Mouse (Mus musculus) forebrain, embryonic 12.5 days (tissue): ENCODE measurements around the gene Nlrp4c. TPM values are rescaled to one million over a fixed set of nuclear protein-coding genes. Genes with fewer than 3 reads are reported as not detected.

Experiments used
- ATAC-seq: fragments of 200-750 bp; cut with Nextera tagmentation; 2 replicates; pipeline ENCODE4 v1.8.0; 2017; ENCODE audit warnings: moderate TSS enrichment; ENCODE audit not compliant: low FRiP score
- H3K27ac ChIP-seq: fragments of 300-500 bp; sonication (generic); 2 replicates; pipeline ENCODE4 v1.5.1; 2016; ENCODE audit warnings: mild to moderate bottlenecking
- H3K27me3 ChIP-seq: fragments of 300-500 bp; sonication (generic); 2 replicates; pipeline ENCODE4 v1.6.1; 2016; ENCODE audit warnings: mild to moderate bottlenecking
- H3K36me3 ChIP-seq: fragments of 300-500 bp; sonication (generic); replicated peaks from 2 replicates; pipeline ENCODE4 v1.6.1; 2016; ENCODE audit warnings: mild to moderate bottlenecking
- H3K4me1 ChIP-seq: fragments of 300-500 bp; sonication (generic); 2 replicates; pipeline ENCODE4 v1.6.1; 2016
- H3K4me2 ChIP-seq: fragments of 300-500 bp; sonication (generic); 2 replicates; pipeline ENCODE4 v1.6.1; 2016; ENCODE audit warnings: mild to moderate bottlenecking, moderate library complexity
- H3K4me3 ChIP-seq: fragments of 300-500 bp; sonication (generic); replicated peaks from 2 replicates; pipeline ENCODE4 v1.5.1; 2016; ENCODE audit warnings: mild to moderate bottlenecking
- H3K9ac ChIP-seq: fragments of 300-500 bp; sonication (generic); 2 replicates; pipeline ENCODE4 v1.6.1; 2016; ENCODE audit warnings: mild to moderate bottlenecking
- H3K9me3 ChIP-seq: fragments of 300-500 bp; sonication (generic); 2 replicates; pipeline ENCODE4 v1.6.1; 2016
- WGBS: fragments of 180-500 bp; shearing (Covaris S2); methylation state at CpG from one replicate; pipeline ENCODE4 v1.1.7; 2016; 5-methylcytosine and 5-hydroxymethylcytosine counted together
- polyA plus RNA-seq: library from polyadenylated mRNA; unstranded; fragments of >200 nt; fragmentation: Nextera tagmentation; extraction: Ambion mirVana; gene quantifications from 2 replicates; pipeline ENCODE4 v1.2.1, GENCODE M21; 2016

Gene Nlrp4c
- polyA plus RNA-seq, 1 experiment from 2014 or later: not detected

DNA sequence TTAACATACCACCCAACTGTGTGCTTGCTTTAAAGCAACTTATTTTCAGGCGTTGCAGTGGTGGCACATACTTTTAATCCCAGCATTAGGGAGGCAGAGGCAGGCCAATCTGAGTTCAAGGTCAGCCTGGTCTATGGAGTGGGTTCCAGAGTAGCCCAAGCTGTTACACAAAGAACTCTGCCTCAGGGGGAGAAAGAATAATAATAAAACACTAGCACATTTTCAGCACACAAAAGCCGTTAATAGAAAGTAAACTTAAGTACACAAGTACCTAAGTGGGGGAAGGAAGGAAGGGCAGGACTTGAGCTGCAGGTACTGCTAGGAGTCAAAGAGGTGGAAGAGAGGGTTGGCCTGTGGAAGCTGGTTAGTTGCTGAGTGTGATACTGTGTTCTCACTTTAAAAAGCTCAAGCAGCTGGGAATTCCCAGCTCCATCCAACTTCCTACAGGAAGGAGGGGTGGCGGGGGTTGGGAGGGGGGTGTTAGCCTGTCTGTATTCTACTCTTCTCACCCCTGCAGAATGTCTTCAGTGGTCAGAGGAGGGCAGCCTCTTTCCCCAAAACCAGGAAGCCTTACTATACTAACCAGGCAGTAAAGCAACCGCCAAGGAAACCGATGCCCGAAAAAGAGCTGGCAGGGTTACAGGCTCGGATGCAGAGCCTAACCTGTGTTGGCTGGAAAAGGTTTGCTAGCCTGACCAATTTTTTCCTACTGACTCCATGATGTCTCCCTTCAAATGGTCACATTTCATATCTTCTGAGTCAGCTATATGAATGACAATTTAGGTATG lies 101.4 kb downstream of the Nlrp4c start:
- Histone ChIP-seq H3K27ac (no peak overlapping the region), H3K9ac (no peak overlapping the region), H3K4me1 (peaks cover 15% of the 10 kb centered on the region; the same call in 1 of the 2 replicates), H3K9me3 (no peaks in the 10 kb centered on the region), H3K4me3 (no peak overlapping the region), H3K36me3 (peaks cover 7% of the 10 kb centered on the region), H3K27me3 (no peaks in the 10 kb centered on the region), H3K4me2 (no peak overlapping the region)
- ATAC-seq: no peak
- 89% methylated on average over 7 of the region's 7 CpGs for WGBS

DNA sequence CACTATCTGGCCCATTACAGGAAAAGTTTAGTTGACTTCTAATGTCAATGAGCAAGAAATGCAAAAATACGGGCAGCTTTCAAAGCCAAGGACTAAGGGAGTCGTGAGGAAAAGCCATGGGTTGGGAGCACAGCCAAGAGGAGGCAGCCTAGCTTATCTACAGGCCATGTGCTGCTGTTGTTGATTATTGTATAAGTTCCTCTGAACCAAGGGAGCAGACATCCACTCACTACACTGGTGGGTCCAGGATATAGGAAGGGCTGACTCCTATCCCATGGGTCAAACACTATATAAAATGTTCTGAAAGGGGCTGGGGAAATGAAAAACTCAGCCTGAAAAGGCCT lies 102.0 kb downstream of the Nlrp4c start:
- H3K4me3 ChIP-seq: no peak overlapping the region
- peaks cover 15% of the 10 kb centered on the region; the same call in 1 of the 2 replicates for H3K4me1 ChIP-seq
- no peak for ATAC-seq
- H3K27ac ChIP-seq: no peak overlapping the region
- H3K4me2 ChIP-seq: no peak overlapping the region
- peaks cover 3% of the 10 kb centered on the region for H3K36me3 ChIP-seq
- no peaks in the 10 kb centered on the region for H3K9me3 ChIP-seq
- H3K27me3 ChIP-seq: no peaks in the 10 kb centered on the region
- 81% methylated on average over 2 of the region's 2 CpGs for WGBS
- no peak overlapping the region for H3K9ac ChIP-seq

DNA sequence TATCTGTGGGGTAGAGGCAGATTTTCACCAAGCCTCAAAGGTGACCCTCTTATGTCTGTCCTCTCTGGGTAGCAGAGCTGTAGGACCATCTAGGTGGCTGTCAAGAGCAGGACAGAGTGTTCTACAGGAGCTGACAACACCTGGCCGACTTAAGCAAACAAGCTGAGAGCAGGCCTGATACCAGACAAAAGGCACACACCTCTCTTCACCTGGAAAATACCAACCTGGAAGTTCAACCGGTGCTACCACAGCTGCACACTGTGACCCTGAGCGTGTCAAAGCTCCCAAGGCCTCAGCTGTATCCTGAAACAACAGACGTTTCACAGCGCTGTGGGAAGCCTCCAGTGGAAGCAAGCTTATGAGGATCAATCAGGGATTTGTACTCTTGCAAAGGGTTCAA lies 102.7 kb downstream of the Nlrp4c start:
- peaks cover 15% of the 10 kb centered on the region; the same call in 1 of the 2 replicates for H3K4me1 ChIP-seq
- no peaks in the 10 kb centered on the region for H3K27me3 ChIP-seq
- H3K27ac ChIP-seq: no peak overlapping the region
- ATAC-seq: no peak
- H3K9me3 ChIP-seq: no peaks in the 10 kb centered on the region
- H3K36me3 ChIP-seq: no peaks in the 10 kb centered on the region
- H3K4me2 ChIP-seq: no peak overlapping the region
- WGBS: 86% methylated on average over 5 of the region's 5 CpGs
- H3K4me3 ChIP-seq: no peak overlapping the region
- no peak overlapping the region for H3K9ac ChIP-seq

DNA sequence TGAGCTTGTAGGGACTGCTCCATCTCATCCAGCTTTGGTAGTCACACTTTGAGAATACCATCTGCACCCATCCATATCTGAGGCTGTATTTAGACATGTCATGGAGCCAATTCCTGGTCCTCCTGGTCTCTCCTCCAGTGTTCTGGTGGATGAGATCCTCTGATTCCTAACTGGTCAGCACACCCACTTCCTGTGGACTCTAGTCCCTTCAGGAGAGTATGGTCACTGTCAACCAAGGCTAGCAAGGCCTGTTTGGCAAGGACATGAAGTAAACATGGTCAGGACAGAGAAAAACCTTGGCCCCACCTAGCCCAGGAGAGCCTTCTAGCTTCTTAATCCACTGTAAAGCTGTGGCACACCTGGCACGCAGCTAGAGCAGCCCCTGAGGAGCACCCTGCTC lies 106.3 kb downstream of the Nlrp4c start:
- no peaks in the 10 kb centered on the region for H3K27me3 ChIP-seq
- no peak overlapping the region for H3K9ac ChIP-seq
- H3K9me3 ChIP-seq: no peaks in the 10 kb centered on the region
- H3K4me3 ChIP-seq: no peak overlapping the region
- ATAC-seq: no peak
- 75% methylated on average over 1 of the region's 1 CpGs for WGBS
- H3K4me1 ChIP-seq: peaks cover 27% of the 10 kb centered on the region
- H3K36me3 ChIP-seq: no peaks in the 10 kb centered on the region
- H3K4me2 ChIP-seq: no peak overlapping the region
- H3K27ac ChIP-seq: no peak overlapping the region

DNA sequence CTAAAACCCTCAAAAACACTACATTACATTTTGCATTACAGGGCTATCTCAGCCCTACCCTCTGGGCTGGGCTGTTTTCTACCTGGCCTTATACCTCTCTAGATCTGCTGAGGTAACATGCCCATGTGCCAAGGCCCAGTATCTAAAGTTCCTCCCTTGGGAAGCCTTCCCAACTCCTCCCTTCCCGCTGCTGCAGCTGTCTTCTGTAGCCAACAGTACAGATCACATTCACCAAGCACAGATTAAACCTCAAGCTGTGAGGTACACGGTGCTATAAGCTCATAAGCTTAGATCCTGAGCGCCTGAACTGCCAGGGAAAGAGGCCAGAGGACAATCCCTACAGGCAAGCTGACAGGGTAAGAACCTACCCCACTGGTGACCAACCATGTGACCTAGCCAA lies 107.1 kb downstream of the Nlrp4c start:
- Histone ChIP-seq H3K4me3 (no peak overlapping the region), H3K9me3 (no peaks in the 10 kb centered on the region), H3K36me3 (no peaks in the 10 kb centered on the region), H3K4me1 (peaks cover 32% of the 10 kb centered on the region), H3K4me2 (no peak overlapping the region), H3K27ac (no peak overlapping the region), H3K9ac (no peak overlapping the region), H3K27me3 (no peaks in the 10 kb centered on the region)
- ATAC-seq: no peak
- 87% methylated on average over 3 of the region's 3 CpGs for WGBS

DNA sequence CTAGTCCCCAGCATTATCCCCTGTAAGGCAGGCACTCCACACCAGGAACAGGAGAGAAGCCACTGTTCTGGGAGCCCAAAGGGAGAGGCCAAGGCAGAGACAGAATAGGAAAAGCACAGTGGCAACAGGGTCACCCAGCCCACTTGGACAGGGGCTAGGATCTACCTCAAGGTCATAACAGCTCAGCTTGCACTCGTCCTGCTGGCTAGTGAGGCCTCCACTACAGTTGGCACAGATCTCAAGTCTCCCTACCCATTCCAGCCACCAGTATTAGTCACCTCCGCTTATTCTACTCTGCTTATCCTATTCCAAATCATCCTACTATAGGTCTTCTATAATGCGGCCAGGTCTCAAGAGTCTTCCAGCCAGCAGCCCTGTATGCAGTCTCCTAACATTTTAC lies 108.2 kb downstream of the Nlrp4c start:
- no peak overlapping the region for H3K9ac ChIP-seq
- H3K4me3 ChIP-seq: no peak overlapping the region
- H3K9me3 ChIP-seq: no peaks in the 10 kb centered on the region
- WGBS: 95% methylated on average over 3 of the region's 3 CpGs
- no peaks in the 10 kb centered on the region for H3K36me3 ChIP-seq
- no peak overlapping the region for H3K27ac ChIP-seq
- no peak for ATAC-seq
- H3K4me1 ChIP-seq: peaks cover 32% of the 10 kb centered on the region
- no peaks in the 10 kb centered on the region for H3K27me3 ChIP-seq
- H3K4me2 ChIP-seq: no peak overlapping the region

DNA sequence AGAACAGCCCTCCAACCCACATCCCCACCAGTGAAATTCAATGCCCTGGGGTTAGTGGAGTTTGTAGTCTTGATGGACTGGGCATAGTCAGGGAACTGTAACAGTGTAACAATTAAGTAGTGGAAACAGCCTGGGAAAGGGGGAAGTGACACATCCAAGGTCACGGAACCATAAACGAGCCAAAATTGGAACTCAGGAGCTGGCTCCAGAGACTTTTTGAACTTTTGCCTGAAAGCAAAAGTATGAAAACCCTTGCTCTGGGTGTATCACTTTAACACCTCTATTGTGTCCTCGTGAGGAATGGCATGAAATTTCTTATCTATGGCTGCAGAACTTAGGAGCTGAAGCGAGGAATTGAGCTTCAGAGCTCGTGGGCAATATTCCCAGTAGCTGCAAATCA lies 109.2 kb downstream of the Nlrp4c start:
- no peak for ATAC-seq
- Histone ChIP-seq H3K27ac (no peak overlapping the region), H3K4me3 (peak overlapping the region; percentile 83), H3K9me3 (no peaks in the 10 kb centered on the region), H3K9ac (peak overlapping the region; percentile 91; the same call in 1 of the 2 replicates), H3K4me1 (peaks cover 26% of the 10 kb centered on the region), H3K27me3 (no peaks in the 10 kb centered on the region), H3K4me2 (peak overlapping the region; percentile 89), H3K36me3 (no peaks in the 10 kb centered on the region)
- WGBS: 87% methylated on average over 5 of the region's 5 CpGs

Other genes starting within 250 kb of the Nlrp4c start
- not detected in 2 replicates for gene Vmn1r63, start 239.7 kb upstream of the Nlrp4c start, polyA plus RNA-seq
- gene Vmn1r64, start 160.6 kb upstream of the Nlrp4c start, polyA plus RNA-seq: not detected in 2 replicates
- gene Vmn1r65, start 34.2 kb upstream of the Nlrp4c start, polyA plus RNA-seq: not detected in 2 replicates
- 27.8 and 30.9 TPM in 2 replicates for gene Zfp787, start 110.8 kb downstream of the Nlrp4c start, polyA plus RNA-seq
- 75.1 and 81.3 TPM in 2 replicates for gene Zfp444, start 127.1 kb downstream of the Nlrp4c start, polyA plus RNA-seq
- gene Galp, start 151.9 kb downstream of the Nlrp4c start, polyA plus RNA-seq: not detected in 2 replicates
- gene Zscan5b, start 177.1 kb downstream of the Nlrp4c start, polyA plus RNA-seq: not detected in 2 replicates
- not detected in 2 replicates for gene Epp13, start 207.5 kb downstream of the Nlrp4c start, polyA plus RNA-seq
- gene Zfp667, start 241.4 kb downstream of the Nlrp4c start, polyA plus RNA-seq: 14.0 and 15.8 TPM in 2 replicates